Mouse (Mus musculus): Measurements from ENCODE around the gene Ywhaq.

GRCm38 (mm10) chr12:21362686-21363085 lies 54.8 kb downstream of the Ywhaq start:
- TF ChIP-seq CTCF (IDR thresholded peaks at IDR 0.05) (no peak), POLR2A (IDR thresholded peaks at IDR 0.05; ENCODE audit: insufficient read depth, low read depth, low read length) (no peak)

Data from heart, adult 2 months (tissue).